Mouse (Mus musculus): ENCODE results near the gene Egfr.

Gene Egfr

GRCm38 (mm10) chr11:16895441-16896356 is 143.7 kb downstream of the Egfr start:
- DNase-seq (ENCODE audit: low read depth, low spot score), result peak; percentile 47

DNA sequence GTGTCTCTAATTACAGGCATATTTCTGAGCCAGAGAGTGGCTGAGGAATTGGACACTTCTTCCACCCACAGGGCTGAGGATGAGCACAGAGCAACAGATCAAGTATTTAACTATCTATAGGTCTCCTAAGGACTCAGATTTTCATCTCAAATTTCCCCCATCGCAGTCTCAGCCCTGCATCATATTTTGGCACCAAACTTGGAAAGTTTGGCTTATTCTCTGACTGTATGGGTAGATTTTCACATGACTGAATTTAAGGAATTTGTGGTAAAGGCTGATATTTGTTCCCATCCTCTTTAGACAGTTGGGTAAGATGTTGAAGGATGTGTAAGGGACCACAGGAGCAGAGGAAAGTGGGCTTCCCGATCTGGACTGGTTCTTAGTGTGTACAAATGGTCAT is 145.7 kb downstream of the Egfr start:
- no peak for DNase-seq (ENCODE audit: low read depth, low spot score)

- DNase-seq (ENCODE audit: low read depth, low spot score), result no peak
Measured at GRCm38 (mm10) chr11:16900182-16900581, 148.2 kb downstream of the Egfr start.

DNA sequence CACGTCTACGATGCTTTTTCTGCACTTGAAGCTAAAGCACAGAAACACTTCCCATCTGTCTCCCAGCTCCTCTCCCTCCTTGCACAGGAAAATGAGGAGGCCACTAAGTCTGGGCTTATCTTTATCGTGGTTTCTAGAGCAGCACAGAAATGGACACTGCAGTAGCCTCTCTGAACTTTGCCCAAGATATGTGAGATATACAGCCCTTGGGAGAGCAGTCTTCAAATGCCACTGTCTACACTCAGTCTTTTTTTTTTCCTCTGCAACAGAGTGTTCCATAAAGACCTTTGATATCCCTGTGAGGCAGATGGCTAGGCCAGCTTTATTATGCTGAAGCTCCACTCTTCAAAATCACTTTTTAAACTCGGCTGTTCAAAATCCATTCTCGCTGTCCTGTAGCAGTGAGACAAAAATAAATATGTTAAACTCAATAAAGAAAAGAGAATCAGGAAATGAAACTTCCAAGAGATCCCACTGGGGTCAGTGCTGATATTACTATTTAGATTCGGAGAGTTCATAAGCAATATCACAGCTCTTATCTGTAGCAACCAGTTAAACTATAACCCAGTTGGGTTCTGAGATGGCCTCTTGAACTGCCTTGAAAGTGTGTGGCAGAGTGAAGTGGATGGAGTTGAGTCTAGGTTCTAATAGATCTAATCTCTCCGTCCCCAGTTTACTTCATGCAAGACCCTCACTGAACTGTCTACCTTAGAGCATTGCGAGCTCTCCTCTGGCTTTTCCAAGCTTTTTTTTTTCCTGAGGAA is 148.8 kb downstream of the Egfr start:
- DNase-seq (ENCODE audit: low read depth, low spot score), result peak; percentile 12

DNA sequence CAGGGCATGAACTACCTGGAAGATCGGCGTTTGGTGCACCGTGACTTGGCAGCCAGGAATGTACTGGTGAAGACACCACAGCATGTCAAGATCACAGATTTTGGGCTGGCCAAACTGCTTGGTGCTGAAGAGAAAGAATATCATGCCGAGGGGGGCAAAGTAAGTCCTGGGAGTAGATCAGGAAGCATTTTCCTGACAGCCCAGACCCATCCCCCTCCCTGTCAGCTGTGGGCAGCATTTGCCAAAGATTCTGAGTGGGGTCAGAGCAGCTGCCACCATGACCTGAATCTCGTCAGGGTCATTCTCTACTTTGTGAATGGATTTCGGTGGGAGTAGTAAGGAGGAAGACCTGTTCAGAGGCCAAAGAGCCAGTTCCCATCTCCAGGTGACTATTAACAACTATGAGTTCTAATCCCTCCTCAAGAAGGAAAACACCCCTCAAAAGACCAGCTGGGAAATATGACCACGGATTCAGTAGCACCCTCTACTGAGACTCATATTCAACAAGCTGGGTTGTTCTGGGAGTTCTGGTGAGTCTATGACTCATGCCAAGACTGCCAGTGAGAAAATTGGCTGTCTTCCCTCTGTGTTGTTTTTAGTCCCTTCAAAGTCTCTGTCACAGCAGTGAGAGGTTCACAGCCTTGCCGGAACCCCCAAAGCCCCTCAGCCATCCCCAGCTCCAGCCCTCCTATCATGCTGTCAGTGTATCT is 152.5 kb downstream of the Egfr start:
- peak; percentile 83 for DNase-seq (ENCODE audit: low read depth, low spot score)

- DNase-seq (ENCODE audit: low read depth, low spot score), result no peak
Measured at GRCm38 (mm10) chr11:16905012-16905332, 153.0 kb downstream of the Egfr start.

- DNase-seq (ENCODE audit: low read depth, low spot score), result no peak
Measured at GRCm38 (mm10) chr11:16906530-16906929, 154.5 kb downstream of the Egfr start.

DNA sequence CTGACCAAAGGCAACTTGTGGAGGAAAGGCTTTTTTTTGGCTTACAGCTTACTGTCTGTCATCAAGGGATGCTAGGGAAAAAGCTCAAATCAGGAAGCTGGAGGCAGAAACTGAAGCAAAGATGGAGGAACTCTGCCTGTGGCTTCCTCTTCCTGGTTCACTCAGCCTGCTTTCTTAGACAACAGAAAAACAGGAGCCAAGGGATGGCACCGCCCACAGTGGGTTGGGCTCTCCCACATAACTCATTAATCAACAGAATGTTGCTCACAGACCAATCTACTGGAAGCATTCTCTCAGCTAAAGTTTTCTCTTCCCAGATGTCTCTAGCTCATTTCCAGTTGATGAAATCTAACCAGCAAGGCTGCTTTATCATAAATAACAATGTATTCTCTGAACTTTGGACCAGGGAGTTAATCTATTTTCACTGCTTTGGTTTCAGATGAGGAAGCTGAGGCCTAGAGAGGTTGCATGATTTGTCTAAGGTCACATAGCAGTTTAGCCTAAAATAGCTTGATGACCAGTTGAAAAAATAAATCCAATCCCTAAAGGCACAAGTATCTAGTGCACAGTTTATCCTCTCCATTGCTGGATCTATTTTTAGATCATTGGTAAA is 155.6 kb downstream of the Egfr start:
- DNase-seq (ENCODE audit: low read depth, low spot score), result no peak

- DNase-seq (ENCODE audit: low read depth, low spot score), result no peak
Measured at GRCm38 (mm10) chr11:16914756-16915155, 162.8 kb downstream of the Egfr start.

- DNase-seq (ENCODE audit: low read depth, low spot score), result no peak
Measured at GRCm38 (mm10) chr11:16915850-16916249, 163.8 kb downstream of the Egfr start.

DNA sequence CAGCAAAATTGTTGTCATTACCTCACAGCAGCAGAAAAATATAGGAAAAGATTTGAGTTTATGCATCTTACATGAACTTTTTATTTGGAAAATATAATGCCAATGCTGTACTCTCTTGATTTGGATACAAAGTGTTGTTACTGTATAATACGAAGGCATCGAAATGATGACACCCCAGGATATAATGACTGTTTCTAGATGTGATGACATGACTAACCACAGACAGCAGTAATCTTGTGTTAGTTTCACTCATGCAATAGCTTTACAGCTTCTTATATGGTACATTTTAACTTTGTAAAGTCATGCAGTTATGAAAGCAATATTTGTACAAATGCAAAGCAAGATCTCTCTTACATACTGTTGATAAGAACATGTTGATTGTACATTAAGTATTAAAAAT is 165.5 kb downstream of the Egfr start:
- no peak for DNase-seq (ENCODE audit: low read depth, low spot score)

DNA sequence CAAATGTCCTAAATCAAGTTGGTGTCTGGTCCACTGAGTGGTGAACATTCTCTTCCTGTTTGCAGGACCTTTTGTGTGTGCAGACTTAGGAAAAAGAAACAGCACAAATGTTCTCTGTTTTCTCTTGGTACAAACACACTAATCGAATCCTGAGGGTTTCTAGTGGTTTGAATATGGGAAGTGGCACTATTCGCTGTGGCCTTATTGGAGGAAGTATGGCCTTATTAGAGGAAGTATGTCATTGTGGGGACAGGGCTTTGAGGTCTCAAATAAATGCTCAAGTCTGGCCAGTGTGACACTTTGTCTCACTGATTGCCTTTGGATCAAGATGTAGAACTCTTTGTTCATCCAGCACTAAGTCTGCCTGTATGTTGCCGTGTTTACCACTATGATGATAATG is 180.2 kb downstream of the Egfr start:
- no peak for DNase-seq (ENCODE audit: low read depth, low spot score)

GRCm38 (mm10) chr11:16935577-16936236 is 183.7 kb downstream of the Egfr start:
- DNase-seq (ENCODE audit: low read depth, low spot score), result peak; percentile 25

GRCm38 (mm10) chr11:16941103-16941793 is 189.2 kb downstream of the Egfr start:
- peak; percentile 66 for DNase-seq (ENCODE audit: low read depth, low spot score)

DNA sequence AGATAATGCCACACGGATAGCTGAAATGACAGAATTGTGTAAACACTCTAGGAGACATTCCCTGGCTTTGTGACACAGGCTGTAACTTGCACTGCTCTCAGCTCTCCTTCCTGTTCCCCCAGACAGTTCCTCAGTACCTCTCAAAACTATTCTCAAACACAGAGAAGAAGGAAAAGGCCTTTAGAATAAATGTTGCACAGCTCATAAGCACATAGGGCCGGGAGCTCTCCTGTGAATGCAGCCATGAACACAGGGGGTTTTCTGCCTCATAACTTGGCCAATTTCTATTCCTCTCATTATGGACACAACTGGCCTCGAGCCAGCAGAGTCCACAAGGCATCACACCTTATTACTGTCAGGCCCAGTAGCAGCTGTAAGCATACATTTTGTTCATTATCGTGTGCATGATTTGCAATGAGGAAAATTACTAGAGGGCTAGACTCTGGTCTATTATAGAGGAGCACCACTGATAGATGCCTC is 190.0 kb downstream of the Egfr start:
- DNase-seq (ENCODE audit: low read depth, low spot score), result no peak

- no peak for DNase-seq (ENCODE audit: low read depth, low spot score)
Measured at GRCm38 (mm10) chr11:16943016-16943415, 191.0 kb downstream of the Egfr start.

- peak; percentile 40 for DNase-seq (ENCODE audit: low read depth, low spot score)
Measured at GRCm38 (mm10) chr11:16948756-16949155, 196.8 kb downstream of the Egfr start.

DNA sequence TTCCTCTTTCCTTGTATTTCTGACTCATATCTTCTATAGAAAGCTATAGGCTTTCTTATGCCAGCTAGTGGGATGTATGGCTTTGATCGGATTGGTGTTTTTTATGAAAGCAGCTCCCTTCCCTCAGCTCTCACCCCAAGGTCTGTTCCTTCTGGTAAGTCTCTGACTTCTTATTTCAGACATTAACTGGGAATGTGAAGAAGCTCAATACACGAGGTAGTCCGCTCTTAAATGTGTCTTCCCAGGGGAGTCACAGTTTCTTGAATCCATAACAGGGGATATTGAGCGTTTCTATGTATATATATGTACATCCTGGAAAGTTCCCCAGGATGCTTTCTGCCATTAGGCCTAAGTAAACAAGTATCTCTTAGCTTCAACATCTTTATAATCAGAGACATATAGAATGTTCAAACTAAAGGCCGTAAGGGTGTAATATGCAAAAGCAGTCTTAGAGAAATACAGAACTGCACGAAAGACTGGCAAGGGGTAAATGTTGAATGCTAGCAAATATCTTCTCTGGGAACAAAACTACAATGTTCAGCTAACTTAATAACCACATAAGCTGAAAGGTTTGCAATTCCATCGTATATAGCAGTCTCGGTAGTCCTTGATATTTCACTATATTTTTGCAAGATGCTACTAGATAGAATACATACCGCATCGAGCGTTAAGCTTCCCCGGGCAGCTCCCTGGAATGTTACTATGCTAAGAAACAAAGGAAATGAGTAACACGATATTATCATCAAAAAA is 198.4 kb downstream of the Egfr start:
- DNase-seq (ENCODE audit: low read depth, low spot score), result no peak

DNA sequence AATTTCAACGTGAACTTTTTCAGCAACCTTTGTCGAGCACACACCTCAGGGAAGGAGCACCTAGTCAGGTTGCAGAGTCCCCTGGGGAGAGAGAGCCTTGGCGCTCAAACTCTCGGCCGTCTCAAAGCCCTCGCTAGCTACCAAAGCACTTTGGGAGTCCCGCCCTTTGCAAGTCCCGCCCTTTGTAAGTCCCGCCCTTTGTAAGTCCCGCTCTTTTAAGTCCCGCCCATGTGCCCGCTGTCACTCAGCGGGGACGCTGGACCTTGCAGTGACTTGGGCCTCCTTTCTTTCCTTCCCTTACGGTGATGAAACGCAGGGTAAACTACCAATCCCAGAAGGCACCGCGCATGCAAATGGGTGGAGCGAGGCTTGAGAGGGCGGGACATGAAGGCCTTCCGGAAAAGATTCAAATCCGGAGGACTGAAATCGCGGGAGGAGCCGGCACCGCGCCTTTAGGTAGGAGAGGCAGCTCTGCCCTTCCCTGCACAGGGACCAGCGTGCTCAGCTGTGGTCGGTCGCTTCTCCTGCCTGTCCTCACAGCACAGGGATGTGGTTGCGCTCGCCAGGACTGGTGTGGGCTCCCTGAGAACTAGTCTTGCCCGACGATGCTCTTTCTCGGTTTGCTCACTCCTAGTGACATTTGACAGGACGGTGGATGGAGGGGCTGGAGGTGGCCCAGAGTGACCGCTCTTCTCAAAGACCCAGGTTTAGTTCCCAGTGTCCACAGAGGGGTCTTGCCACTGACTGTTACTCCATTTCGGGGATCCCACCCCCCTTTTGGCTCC is 199.2 kb downstream of the Egfr start, which contains the start of gene Fbxo48:
Gene Fbxo48 (plus strand): TSS at position 400 of the 785 bp plus-strand sequence.
- DNase-seq (ENCODE audit: low read depth, low spot score), result peak; percentile 99
